Mouse (Mus musculus) layer of hippocampus, adult 2 months (tissue): ENCODE data around the gene Tiam2. TPM values are rescaled to one million over a fixed set of nuclear protein-coding genes. Genes with fewer than 3 reads are reported as not detected.

ENCODE experiments used
- DNase-seq, 2 experiments: peaks; one replicate each; pipeline ENCODE4 v3.0.0; 2022; ENCODE audit warnings: low spot score in 2 of 2
- H3K27ac ChIP-seq: fragments of 200-600 bp; 2 replicates; pipeline ENCODE4 v1.8.1; 2022
- H3K4me3 ChIP-seq: fragments of 200-600 bp; 2 replicates; pipeline ENCODE4 v1.8.1; 2022; ENCODE audit warnings: mild to moderate bottlenecking
- CTCF ChIP-seq: fragments of 200-600 bp; conservative IDR thresholded peaks from 2 replicates; pipeline ENCODE4 v1.8.1; 2022; ENCODE audit warnings: antibody characterized with exemption, mild to moderate bottlenecking, moderate library complexity
- total RNA-seq, 2 experiments: library from RNA; stranded (reverse); gene quantifications; 2 replicates each; pipeline ENCODE4 v1.2.3; 2021

The Tiam2 gene
- total RNA-seq, 2 experiments from 2014 or later, result 33.8 to 42.9 TPM

GRCm38 (mm10) chr17:3485851-3486250 lies 159.5 kb downstream of the Tiam2 start:
- peak overlapping the region; percentile 46 for H3K4me3 ChIP-seq
- no peak for TF ChIP-seq CTCF
- H3K27ac ChIP-seq, result no peak overlapping the region; the same call in 1 of the 2 replicates
- no peak for DNase-seq

- DNase-seq, result no peak
- no peak overlapping the region; the same call in 1 of the 2 replicates for H3K4me3 ChIP-seq
- H3K27ac ChIP-seq, result no peak overlapping the region; the same call in 1 of the 2 replicates
- no peak for TF ChIP-seq CTCF
Measured at GRCm38 (mm10) chr17:3487211-3487610, 160.8 kb downstream of the Tiam2 start.

DNA sequence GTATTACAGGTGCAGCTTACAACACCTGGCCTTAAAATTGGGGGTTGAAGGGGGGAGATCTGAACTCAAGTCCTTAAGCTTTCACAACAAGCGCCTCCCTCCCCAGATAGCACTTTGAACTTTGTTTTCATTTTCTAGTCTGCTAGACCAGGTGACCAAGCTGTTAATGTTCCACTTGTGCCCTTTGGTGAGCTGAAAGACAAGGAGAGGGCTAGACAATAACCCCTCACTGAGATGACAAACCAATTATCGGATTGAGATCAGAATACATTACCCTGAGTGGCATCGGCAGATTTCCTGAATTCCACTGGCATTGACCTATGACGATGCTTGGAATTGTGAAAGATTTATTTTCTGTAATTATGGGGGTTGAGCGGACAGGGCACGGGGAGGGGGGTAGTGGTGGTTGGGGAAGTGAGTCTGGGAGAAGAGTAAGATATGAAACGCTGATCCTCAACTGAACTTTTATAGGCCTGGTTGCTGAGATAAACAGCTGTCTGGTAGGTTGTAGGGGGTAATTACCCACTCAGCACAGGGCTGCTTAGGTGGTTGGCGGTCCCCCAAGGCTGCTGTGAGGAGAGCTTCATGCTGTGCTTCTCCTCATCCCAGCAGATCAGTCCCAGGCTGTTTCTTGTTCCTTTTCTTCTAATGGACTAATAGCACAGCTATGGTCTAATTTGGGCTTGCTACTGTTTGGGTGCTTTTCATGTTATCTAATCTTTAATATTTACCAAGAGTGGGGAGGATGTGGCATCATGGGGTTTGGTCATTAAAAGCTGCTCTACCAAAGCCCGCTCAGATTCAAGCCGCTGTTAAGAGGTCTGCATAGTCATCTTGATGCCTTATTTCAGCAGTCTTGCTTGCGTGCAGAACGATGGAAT lies 161.6 kb downstream of the Tiam2 start:
- Histone ChIP-seq H3K4me3 (peak overlapping the region; percentile 13; the same call in 1 of the 2 replicates), H3K27ac (no peak overlapping the region; the same call in 1 of the 2 replicates)
- TF ChIP-seq CTCF, result no peak
- no peak for DNase-seq

DNA sequence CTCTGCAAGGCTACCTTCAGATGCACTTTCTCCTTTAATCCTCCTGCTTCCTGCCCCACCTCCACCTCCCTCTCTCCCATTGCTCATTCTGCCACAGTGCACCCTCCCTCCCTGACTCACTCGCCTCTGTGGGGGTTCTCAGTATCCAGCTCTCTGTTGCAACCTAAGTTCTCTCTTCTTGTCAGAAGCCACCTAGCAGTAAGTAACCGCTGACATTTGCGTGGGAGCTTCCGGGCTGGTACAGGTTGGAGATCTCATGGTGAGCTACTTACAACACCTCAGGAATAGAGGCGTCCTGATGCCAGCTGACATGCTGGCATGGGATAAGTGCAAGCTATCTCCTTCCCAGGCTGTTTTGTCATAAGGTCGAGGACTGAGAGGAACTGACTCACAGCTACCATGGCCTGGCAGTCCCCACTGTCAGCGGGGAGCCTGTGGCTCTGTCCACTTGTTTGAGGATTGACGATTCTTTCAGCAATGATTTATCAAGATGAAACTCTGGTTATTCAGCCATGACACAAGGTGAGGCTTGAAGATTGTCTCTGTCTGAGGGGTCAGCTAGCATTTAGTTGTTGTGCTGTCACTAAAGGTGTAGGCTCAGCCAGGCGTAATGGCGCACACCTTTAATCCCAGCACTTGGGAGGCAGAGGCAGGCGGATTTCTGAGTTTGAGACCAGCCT lies 164.0 kb downstream of the Tiam2 start:
- no peak for DNase-seq

GRCm38 (mm10) chr17:3491065-3491464 lies 164.7 kb downstream of the Tiam2 start:
- no peak for DNase-seq
- no peak for TF ChIP-seq CTCF
- no peak overlapping the region for H3K4me3 ChIP-seq
- H3K27ac ChIP-seq, result no peak overlapping the region

More for the DNA sequence above, 164.0 kb downstream of the Tiam2 start:
- no peak for TF ChIP-seq CTCF
- Histone ChIP-seq H3K4me3 (no peak overlapping the region), H3K27ac (no peak overlapping the region)

DNA sequence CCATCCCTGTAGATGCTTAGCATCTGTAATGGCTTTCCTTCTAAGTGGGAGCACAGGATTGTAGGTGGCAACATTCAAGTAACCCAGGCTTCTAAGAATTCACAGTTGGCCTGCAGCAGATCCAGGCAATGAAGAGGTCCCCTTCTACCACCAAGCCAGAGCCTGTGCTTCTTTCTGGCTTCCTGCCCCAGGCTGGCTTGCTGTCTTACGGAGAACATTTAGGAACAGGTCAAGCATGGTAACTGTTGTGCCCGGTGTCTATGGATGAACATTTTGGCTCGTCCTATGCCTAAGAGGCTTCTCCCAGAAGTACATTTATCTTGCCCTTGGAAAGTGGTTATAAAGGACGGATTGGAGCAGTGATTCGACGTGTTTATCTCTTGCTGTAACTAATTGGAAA lies 165.3 kb downstream of the Tiam2 start:
- DNase-seq, result no peak
- no peak for TF ChIP-seq CTCF
- Histone ChIP-seq H3K27ac (no peak overlapping the region), H3K4me3 (no peak overlapping the region)

DNA sequence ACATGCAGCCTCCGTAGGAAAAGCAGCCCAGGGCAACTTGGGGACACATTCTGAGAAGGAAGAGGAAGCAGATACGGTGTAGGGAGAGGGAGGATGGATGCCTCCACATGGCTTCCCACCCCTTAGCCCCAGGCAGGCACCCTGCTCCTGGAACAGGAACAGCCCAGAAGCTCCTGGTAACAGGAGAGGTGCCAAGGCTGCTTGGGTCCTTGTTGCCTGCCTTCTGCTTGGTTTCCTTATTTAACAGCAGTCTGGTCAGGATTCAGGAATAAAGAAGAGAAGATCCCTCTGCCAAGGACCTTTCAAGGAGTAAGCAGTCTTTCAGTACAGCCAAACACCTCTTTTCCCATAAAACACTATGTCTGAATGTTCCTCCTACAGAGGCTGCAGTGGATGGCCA lies 169.2 kb downstream of the Tiam2 start:
- Histone ChIP-seq H3K27ac (peak overlapping the region; percentile 6; the same call in 1 of the 2 replicates), H3K4me3 (no peak overlapping the region)
- DNase-seq, result no peak
- no peak for TF ChIP-seq CTCF

DNA sequence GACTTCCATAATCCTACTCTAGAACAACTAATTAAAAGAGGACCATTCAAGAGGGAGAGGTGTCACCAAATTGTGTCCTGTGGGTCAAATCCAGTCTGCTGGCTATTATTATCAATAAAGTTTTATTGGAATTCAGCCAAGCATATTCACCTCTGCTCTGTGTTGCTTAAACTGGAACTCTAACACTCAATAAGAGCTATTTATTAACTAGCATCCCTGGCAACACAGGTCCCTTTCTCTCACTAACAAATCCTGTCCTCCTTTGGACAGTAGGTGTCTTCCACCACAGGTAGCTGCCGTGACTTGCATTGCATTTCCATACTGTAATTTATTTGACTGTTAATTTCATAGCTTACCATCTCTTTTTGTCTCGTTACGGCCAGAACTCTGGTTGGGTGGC lies 169.7 kb downstream of the Tiam2 start:
- Histone ChIP-seq H3K4me3 (no peak overlapping the region), H3K27ac (peak overlapping the region; percentile 6; the same call in 1 of the 2 replicates)
- no peak for DNase-seq
- no peak for TF ChIP-seq CTCF

GRCm38 (mm10) chr17:3498086-3498485 lies 171.7 kb downstream of the Tiam2 start:
- H3K27ac ChIP-seq, result 0 out of 2 replicates have a peak overlapping the region, but pooled peaks have one; percentile 36
- peak; percentile 72 for TF ChIP-seq CTCF
- no peak overlapping the region for H3K4me3 ChIP-seq
- DNase-seq, result peak in 1 of 2 experiments; percentile 52

DNA sequence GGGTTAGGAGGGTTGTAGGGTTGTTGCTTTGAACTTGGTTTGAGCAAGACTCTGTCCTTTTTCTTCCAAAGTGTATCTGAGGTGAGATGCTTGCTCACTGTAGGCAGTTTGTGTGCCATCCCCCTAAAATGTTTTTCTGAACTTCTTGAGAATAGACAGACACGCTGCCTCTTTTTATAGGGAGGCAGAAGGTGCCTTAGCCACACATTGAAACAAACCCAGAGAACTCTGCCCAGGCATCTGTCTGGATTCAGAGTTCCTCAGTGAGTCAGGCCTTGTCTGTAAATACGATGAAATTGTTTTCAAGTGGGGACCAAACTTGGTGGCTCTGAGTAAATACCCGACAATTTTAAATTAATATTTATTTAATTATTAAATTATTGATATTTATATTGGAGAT lies 172.2 kb downstream of the Tiam2 start:
- no peak overlapping the region for H3K4me3 ChIP-seq
- peak overlapping the region; percentile 36; the same call in 1 of the 2 replicates for H3K27ac ChIP-seq
- DNase-seq, result no peak
- no peak for TF ChIP-seq CTCF

DNA sequence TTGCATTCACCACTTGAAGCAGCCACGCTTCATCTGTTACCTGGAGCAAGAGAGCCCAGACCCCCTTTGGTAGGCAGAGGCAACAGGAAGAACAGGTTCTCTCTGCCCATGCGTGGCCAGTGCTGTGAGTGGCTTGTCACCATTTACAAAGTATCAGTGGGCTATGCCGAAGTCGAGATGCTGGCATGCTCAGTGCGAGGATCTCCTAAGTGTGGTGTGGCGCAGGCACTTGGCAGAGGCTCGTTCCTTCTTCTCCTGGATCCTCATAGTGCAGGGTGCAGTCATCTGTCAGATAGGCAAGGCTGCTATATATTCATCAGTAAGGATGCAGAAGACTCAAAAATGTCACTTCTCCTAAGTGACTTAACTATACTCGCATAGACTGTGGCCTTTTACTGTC lies 173.1 kb downstream of the Tiam2 start:
- no peak for DNase-seq
- Histone ChIP-seq H3K4me3 (no peak overlapping the region), H3K27ac (no peak overlapping the region; the same call in 1 of the 2 replicates)
- TF ChIP-seq CTCF, result no peak

DNA sequence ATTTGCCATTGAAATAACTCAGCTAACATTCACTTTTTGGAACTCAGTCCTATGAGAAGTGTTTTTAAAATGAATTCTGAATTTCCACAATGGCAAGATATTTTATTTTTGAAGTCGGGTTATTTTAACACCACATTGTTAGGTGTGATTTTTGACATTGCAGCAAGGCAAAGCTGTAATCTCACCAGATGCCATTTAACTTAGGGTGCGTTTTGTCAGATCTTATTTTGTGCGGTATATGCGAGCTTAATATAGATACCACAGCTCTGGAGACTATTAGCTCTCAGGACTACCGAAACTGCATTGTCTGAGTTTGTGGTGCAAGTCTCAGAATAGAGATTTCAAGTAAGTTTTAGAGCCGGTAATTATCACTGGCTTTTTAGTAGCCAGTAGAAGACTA lies 173.7 kb downstream of the Tiam2 start:
- no peak for TF ChIP-seq CTCF
- H3K27ac ChIP-seq, result no peak overlapping the region
- no peak for DNase-seq
- no peak overlapping the region for H3K4me3 ChIP-seq

DNA sequence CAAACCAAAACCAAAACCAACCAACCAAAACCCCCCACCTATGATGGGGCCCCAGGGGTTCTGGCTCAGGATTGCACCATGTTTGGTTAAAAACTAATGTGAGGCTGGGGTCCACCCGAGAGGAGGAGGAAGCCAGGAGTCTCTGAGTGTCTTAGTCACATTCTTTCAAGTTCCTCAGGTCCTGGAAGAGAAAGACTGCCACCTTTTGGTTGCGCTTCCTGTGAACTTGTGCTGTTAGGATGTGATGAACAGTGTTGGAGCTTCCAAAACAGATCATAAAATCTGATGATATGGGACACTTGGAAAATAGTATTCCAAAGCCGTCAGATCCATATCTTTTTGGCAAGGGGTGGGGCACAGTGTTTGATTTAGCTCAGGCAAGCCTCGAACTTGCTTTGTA lies 174.6 kb downstream of the Tiam2 start:
- no peak overlapping the region for H3K4me3 ChIP-seq
- DNase-seq, result no peak
- TF ChIP-seq CTCF, result peak; percentile 38
- H3K27ac ChIP-seq, result no peak overlapping the region
